Mouse (Mus musculus): ENCODE measurements around the gene Cmtm8.

Gene Cmtm8

DNA sequence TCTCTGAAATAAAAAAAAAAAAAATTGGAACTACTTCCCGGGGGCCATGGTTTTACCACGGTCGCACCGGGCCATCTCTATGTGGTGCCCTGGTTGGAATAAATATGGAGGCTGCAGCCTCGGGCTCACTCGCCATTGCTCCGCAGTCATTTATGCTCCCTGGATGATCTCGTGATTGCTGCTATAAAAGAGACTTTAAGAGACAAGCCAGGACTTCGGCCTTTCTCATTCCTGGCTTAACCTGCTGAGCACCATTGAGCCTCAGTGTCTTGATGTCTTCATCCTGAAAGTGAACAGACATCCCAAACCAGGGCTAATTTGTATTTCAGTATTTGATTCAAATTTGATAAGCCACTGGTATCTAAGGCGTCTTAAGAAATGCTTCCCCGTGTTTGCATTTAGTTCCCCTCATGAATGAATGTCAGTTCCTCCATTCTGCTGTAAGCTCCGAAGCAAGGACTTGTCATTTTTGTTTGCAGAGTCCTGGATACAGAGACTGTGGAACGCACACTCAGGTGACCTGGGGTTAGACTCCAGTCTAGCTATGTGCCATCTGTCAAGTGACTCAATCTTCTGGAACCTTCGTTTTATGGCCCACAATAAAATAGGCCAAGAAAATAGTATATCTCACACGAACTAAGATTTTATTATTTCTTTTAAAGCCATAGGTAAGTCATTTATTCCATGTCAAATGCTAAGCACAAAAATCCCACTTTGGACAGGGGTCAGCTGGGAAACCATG lies 22.2 kb downstream of the Cmtm8 start:
- no peak for DNase-seq (ENCODE audit: low spot score in 2 of 2)

DNA sequence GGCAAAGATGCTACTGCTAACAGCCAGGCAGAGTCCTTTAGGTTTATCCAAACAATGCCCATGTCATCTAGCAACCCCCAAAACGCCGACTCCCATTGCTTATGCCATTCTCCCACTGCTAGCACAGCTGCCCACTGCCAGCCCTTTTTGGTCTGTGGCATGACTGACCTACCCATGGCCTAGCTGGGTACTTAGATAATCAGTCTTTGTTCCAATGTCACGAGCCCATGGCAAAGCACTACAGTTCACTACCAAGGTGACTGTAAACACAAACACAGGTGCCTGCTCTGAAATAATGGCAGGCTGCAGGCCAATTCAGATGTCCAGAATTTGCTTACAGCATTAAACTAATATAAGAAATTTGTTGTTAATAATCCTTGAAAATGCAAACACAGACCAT lies 25.0 kb downstream of the Cmtm8 start:
- DNase-seq (ENCODE audit: low spot score in 2 of 2), result no peak

DNA sequence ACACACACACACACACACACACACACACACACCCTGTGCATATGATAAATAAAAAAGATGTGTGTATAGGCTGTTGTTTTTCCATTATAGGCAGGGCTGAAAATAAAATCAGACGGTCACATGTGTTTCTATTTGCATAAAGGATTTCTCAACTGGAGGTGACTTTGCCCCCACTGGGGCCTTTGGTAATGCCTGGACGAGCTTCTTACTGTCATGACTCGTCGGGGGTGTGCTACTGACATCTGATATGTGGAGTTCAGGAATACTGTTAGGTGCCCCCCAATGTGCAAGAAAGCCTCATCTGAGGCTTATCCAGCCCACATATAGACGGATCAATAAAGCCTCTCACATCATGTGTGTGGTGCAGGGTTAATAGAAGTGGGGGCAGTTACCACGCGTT lies 26.9 kb downstream of the Cmtm8 start:
- no peak for DNase-seq (ENCODE audit: low spot score in 2 of 2)

DNA sequence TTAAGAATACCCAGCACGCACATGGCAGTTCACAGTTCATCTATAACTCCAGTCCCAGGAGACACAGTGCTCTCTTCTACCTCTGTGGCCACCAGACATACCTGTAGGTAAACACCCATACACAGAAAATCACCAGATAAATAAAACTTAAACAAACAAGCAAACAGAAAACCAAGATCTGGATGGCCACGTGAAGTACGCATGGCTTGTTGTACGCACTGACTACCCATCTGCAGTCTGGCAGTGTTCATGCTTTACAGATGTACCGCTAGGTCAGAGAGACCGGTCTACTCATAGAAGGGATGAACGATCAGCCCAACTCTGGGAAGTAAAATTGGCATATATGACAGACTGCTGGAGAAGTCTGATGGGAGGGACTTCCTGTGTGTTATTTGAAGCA lies 27.8 kb downstream of the Cmtm8 start:
- DNase-seq (ENCODE audit: low spot score in 2 of 2), result no peak

DNA sequence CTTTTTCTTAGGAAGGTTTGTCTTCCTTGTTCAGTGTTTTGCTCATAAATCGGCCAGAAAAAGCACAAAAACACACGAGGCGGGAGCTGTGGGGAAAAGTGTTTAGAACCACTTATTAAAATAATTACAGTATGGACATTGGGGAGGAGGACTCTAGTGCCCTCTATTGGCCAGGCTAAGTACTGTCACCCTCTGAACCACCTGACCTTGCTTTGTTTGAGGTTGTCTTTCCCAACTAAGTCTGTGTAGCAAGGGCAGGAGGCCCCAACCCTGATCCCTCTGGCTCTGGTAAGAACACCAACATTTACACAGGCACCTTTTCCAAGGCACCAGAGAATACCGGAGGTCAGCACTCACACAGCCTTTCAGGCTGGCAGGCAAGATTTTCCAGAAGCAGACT lies 28.6 kb downstream of the Cmtm8 start:
- DNase-seq (ENCODE audit: low spot score in 2 of 2), result peak in 1 of 2 experiments; percentile 45

DNA sequence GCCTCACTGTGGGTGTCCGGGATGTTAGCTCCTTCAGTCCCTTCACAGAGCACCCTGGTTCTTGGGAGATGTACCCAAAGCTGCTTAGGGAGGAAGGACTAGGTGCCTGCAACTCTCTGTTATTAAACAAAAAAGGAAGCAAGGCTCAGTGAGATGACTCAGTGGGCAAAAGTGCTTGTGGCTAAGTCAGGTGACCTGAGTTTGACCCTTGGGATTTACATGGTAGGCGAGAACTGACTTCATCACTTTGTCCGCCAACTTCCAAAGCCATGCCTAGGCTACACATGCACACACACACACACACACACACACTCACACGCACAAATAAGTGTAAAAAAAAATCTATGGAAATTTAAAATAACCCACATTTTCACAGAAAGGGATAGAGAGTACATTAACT lies 32.0 kb downstream of the Cmtm8 start:
- no peak for DNase-seq (ENCODE audit: low spot score in 2 of 2)

DNA sequence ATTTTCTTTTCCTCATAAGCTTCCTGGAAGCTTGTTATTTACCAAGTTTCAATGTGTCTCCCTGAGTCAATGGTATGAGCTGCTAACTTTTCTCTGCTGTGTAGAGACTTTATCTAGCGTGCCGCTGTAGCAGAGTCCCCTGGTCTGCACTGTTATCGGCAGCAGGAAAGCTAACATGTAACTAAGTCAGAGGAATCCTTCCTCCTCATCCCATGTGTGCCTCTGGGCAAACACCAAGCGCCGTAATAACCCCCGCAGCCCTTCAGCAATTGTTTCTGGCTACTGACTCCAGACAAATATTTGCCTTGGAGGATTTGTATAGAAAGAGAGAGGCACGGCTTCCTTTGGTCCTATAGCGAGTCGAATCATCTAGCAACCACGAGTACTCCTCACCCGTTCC lies 33.1 kb downstream of the Cmtm8 start:
- DNase-seq (ENCODE audit: low spot score in 2 of 2), result no peak

DNA sequence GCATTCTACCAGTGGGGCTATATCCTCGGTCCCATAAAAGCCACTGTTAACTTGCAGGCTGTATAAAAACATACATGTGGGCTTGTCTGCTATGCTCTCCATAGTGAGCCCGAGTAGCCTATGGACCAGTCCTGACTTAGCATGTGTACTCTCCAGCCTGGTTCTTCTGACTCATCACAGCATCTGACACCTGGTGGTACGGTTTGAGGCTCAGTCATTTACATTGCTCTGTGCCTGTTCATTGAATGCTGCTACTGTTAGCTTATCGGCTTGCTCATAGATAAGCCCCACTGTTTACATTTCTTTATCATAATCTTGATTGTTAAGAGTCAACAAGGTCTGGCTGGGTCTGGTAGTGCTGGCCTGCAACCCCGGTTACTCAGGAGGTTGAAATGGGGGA lies 35.3 kb downstream of the Cmtm8 start:
- DNase-seq (ENCODE audit: low spot score in 2 of 2), result no peak

DNA sequence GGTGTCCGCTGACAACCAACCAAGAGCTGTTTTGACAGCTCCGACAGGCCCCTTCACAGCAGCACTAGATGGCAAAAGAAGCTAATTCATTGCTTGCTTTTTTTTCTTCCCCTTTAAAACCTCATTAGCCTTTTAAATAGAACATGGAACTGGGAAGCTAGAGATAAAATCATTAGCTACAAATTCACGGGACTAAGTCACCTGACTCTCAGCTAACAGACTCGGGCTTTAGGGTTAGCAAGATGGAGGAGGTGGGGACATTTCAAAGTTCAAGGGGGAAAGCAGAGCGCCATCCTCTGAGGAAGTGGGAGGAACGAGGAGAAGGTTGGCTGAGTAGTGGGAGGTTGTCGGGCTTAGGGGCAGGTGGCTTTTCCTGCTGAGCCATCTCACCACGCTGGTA lies 36.7 kb downstream of the Cmtm8 start:
- DNase-seq (ENCODE audit: low spot score in 2 of 2), result no peak

DNA sequence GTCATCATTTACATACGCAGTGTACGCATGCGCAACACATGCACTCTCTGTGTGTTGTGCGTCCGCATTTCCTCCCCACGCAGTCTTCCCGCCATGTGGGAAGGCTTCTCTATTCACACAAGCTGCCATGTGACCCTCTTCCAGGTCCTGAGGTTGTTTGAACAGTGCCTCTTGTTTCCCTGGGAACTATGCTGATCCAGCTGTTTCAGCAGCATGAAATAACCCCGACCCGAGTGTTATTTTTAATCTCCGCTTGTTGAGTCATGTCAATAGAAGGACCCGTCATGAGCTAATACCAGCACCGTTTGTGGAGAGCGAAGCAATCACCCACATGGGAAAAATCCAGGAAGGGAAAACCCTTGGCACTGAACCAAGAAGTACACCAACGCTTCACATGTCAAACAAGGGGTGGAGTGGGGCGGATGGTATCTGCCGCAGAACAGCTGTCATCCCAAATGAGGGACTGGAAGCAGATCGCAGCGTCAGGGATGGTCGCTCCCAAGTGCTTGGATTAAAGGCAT lies 38.7 kb downstream of the Cmtm8 start:
- no peak for DNase-seq (ENCODE audit: low spot score in 2 of 2)

DNA sequence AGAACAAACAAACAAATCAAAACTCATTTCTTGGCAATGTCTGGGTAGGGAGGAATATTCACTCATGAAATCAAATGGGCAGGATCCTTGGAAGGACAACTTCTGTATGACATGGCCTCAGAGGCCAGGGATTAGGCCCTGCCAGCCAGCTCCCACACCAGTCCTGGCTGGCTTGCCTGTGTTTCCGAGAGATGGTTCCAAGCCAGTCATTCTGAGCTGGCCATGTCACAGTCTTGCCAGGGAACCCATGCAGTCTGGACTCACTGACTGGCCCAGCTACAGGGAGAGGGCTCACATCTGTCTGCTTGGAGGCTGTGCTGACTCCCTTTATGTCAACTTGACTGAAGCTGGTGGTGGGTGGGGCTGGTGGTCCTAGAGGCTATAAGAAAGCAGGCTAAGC lies 41.8 kb downstream of the Cmtm8 start:
- DNase-seq (ENCODE audit: low spot score in 2 of 2), result no peak

DNA sequence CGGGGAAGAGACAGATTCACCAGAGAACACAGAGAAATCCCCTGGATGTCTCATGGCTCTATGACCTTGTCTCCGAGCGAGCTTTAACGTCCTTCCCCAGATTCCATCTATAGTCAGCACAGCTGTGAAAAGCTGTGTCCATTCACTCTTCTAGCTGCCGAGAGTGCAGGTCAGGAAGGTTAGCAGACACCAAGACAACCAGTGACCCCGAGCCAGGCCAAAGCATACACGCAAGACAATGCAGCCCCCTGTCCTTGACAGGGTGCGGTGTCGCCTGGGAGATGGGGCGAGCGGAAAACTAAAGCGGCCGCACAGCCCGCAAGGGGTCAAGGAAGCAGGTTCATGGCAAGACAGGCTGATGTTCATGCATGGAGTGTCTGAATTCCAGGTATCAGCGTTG lies 42.7 kb downstream of the Cmtm8 start:
- DNase-seq (ENCODE audit: low spot score in 2 of 2), result no peak

DNA sequence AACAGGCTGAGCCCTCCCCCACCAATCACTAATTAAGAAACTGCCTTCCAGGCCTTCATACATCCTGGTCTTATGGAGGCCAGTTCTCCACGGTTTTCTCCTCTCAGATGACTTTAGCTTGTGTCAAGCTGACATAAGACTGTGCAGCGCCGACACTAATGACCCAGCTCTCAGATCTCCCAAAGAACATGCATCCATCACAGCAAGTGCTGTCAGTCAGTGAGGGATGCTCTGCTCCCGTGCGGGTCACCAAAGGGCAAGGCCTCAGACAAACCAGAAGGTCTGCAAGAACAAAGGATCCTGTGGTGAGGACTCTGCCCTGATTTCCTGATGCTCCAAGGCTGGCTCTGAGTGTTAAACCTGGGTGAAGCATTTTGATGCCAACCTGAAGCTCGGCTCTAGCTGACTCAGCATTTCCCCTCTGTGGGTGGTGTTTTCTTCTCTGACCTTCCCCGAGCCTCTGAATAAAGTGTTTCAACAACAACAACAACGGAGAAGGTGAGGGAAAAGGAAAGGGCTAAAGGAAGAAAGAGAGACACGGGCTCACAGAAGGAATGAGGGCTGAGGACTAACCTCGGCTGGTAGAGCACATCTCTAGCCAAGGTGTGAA lies 44.4 kb downstream of the Cmtm8 start:
- DNase-seq (ENCODE audit: low spot score in 2 of 2), result no peak

DNA sequence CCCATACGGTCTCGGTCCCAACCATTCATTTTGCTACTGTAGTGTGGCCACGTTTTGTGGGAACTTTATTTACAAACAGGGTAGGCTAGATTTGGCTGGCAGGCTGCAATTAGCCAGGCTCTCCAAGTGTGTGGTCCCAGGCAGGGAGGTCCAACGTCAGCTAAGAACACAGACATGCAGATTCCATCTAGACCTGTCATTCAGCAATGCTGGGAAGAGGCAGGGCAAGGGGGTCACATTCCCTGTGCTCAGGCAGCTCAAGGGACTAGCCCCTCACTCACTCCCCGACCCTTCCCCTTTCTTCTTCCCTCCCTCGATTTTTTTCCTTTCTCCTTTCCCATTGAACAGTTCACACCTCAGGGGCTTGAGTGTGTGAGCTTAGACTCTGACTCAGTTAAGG lies 45.1 kb downstream of the Cmtm8 start:
- DNase-seq (ENCODE audit: low spot score in 2 of 2), result no peak

DNA sequence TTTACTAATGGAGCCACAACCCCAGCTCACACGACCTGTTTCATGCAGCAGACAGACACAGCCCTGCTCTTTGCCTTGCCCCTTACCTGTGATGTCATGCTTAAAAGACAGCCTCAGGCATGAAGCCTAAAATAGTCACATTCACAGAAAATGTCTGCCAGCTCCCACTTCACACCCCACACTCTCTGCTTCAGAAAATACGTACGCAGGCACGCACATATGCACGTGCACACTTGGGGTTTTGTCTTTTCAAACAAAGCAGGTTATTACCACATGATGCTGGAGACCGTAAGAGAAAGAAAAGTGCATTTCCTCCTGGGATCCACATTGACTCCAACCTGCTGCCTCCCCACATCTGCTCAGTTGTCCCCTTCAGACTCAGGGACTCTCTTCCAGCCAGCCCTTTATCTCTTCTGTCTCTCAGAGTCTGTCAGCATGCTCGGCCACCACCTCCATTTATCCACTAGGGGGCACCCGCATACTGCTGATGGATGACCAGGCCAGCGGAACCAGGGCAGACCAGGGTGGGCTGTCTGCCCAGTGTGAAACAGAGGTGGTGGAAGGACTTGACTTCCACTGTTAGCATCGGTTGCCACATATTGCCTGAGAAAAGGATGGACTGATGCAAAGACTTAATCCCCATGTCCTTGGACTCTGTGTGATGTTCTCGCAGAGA lies 46.5 kb downstream of the Cmtm8 start:
- peak; percentile 62 to 86 for DNase-seq (ENCODE audit: low spot score in 2 of 2)

DNA sequence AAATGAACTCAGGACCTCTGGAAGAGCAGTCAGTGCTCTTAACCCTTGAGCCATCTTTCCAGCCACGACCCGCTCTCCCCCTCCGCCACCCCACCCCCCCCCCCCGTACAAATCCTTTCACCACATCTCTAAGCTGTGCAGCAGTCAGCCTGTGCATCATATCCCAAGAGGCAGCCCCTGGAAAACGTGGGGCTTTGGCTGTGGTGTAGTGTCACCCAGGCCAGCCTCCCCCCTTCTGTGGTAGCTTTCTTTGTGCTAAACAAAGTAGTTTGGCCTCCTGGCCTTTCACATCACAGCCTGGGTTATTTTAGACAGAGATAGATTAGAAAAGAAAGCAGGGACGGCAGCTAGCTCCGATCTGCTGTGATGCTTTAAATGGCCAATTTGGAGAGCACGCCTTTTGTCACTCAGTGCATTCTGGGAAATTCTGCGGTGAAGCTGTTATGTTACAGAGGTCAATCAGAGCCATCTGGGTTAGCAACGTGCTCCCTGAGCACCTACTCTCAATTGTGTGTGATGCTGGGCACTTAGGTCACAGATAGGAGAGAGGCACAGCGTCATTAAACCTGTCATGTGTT lies 47.4 kb downstream of the Cmtm8 start:
- no peak for DNase-seq (ENCODE audit: low spot score in 2 of 2)

DNA sequence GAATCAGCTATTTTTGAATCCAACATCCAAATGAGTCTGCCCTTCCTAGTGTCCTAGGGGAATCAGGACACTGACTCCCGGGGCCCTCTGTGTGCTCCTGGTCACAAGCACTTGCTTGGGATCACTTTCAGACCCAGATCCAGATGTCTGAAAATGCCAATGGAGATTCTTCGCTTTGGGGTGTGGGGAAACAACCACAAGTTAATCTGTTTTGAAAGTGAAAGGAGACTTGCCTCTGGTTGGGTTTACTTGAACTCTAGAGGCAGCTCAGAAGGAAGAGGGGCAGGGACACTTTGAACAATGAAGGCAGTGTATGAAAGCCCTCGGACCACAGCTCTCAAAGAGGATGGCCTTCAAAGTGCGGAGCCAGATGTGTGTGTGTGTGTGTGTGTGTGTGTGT lies 49.5 kb downstream of the Cmtm8 start:
- DNase-seq (ENCODE audit: low spot score in 2 of 2), result no peak

DNA sequence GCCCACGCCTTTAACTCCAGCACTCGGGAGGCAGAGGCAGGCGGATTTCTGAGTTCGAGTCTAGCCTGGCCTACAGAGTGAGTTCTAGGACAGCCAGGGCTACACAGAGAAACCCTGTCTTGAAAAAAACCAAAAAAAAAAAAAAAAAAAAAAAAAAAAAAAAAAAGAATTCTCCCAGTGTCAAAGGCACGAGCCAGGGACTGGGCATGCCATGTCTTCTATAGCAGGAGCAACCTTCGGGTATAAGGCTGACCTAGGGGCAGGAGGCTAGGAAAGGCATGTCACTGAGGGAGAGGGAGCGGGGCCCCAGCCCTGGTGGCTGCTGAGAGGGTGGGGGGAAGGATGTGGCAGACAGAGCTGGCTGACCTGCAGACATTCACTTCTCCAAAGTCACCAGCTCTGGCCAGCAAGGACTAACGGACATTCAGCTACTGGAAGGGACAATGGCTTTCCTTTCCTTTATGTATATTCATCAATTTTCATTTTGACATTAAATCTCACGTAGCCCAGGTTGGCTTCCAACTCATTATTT lies 50.1 kb downstream of the Cmtm8 start:
- no peak for DNase-seq (ENCODE audit: low spot score in 2 of 2)

DNA sequence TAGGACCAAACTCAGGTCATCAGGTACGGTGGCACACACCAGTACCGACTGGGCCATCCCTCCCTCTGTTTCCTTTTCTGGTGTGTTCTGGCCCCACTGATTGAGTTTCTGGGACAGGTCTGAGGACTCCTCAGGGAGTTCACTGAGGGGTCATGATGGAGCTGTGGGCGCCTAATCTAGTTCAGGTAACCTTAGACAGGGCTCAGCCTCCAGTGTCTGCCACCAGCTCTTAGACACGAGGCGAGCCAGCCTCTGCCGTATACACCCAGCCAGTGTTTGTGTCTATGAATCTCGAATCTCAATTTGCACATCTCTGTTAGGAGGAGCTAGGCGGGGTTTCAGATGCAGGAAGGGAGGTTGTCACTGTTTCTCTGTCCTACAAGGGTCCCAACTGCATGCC lies 54.0 kb downstream of the Cmtm8 start:
- no peak for DNase-seq (ENCODE audit: low spot score in 2 of 2)

DNA sequence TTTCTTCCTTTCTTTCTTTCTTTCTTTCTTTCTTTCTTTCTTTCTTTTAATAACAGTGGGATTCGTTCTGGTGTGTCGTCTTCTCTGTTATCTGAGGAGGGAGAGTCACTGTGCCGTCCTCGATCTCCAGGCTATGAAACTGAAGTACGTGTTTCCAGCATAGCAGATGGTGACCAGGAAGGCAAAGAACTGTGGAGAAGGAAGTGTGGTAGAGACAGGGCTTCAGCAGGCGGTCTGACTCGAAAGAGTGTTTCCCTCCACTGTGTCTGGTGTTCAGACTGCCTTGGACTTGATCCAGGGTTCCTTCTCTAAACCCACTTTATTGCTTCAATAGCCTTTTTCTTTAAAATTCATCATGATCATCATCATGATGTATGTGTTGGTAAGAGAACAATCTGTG lies 54.4 kb downstream of the Cmtm8 start:
- DNase-seq (ENCODE audit: low spot score in 2 of 2), result no peak

DNA sequence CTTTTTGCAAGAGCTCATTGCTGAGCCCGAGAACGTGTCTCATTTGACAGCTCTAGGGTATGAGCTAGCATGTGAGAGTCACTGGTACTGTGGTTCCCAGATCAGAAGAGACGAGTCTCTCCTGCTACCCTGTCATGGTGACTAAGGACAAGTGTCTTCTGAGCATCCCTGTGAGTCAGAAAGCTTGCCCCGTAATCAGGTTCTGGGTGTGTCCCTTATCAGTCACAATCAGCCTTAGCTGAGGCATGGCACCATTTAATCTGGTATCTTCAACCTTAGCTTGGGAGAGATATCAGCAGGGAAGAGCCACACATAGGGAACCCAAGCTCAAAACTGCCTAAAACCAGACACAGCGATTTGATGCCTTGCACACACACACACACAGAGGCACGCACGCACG lies 55.3 kb downstream of the Cmtm8 start:
- DNase-seq (ENCODE audit: low spot score in 2 of 2), result no peak

DNA sequence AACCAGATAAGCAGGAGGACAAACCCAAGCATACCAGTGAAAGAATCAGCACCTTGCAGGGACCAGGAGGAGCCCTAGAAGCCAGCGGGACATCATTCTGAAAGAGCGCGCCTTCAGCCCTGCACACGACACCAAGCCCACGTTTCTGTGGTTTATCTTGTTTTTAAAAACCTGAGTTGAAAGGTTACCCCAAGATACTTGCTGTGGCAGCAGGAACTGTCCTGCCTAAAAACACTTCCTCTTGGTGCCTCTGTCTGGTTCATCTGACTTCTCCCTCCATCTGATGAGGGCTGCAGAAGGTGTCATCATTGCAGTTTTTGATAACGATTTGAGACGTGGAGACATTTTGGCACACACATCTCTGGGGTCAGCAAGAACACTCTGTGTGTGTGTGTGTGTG lies 56.2 kb downstream of the Cmtm8 start:
- no peak for DNase-seq (ENCODE audit: low spot score in 2 of 2)

DNA sequence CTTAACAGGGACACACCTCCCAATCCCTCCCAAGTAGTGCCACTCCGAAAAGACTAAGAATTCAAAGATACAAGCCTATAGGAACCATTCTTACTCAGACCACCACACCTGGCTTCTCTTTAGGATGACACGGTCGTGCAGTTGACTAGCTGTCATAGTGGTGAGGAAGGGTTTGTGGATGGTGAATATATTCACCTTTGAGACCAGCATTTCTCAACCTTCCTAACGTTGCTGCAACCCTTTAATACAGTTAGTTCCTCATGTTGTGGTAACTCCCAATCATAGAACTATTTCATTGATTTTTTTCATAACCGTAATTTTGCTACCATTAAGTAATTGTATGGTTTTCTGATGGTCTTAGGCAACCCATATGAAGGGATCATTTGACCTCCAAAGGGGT lies 56.8 kb downstream of the Cmtm8 start:
- no peak for DNase-seq (ENCODE audit: low spot score in 2 of 2)
